Mouse (Mus musculus) neural tube, embryonic 13.5 days (tissue): ENCODE data around the gene Mast4. TPM values are rescaled to one million over a fixed set of nuclear protein-coding genes. Genes with fewer than 3 reads are reported as not detected.

Source experiments
- ATAC-seq: fragments of 200-750 bp; cut with Nextera tagmentation; 2 replicates; pipeline ENCODE4 v1.8.0; 2017; ENCODE audit warnings: low read depth, mild to moderate bottlenecking, moderate TSS enrichment, moderate library complexity
- H3K27ac ChIP-seq: fragments of 300-500 bp; sonication (generic); replicated peaks from 2 replicates; pipeline ENCODE4 v1.5.1; 2015; ENCODE audit warnings: moderate library complexity, mild to moderate bottlenecking, inconsistent platforms
- H3K27me3 ChIP-seq: fragments of 300-500 bp; sonication (generic); 2 replicates; pipeline ENCODE4 v1.6.1; 2015; ENCODE audit warnings: mild to moderate bottlenecking, inconsistent platforms
- H3K36me3 ChIP-seq: fragments of 300-500 bp; sonication (generic); 2 replicates; pipeline ENCODE4 v1.6.1; 2015; ENCODE audit warnings: mild to moderate bottlenecking, inconsistent platforms
- H3K4me1 ChIP-seq: fragments of 300-500 bp; sonication (generic); replicated peaks from 2 replicates; pipeline ENCODE4 v1.6.1; 2015; ENCODE audit warnings: inconsistent platforms
- H3K4me2 ChIP-seq: fragments of 300-500 bp; sonication (generic); 2 replicates; pipeline ENCODE4 v1.6.1; 2015; ENCODE audit warnings: inconsistent platforms, mild to moderate bottlenecking, moderate library complexity
- H3K4me3 ChIP-seq: fragments of 300-500 bp; sonication (generic); 2 replicates; pipeline ENCODE4 v1.5.1; 2015; ENCODE audit warnings: mild to moderate bottlenecking, inconsistent platforms
- H3K9ac ChIP-seq: fragments of 300-500 bp; sonication (generic); 2 replicates; pipeline ENCODE4 v1.6.1; 2015; ENCODE audit warnings: moderate library complexity, mild to moderate bottlenecking, inconsistent platforms
- H3K9me3 ChIP-seq: fragments of 300-500 bp; sonication (generic); 2 replicates; pipeline ENCODE4 v1.6.1; 2016; ENCODE audit warnings: inconsistent platforms
- WGBS: fragments of 180-500 bp; shearing (Covaris S2); methylation state at CpG from one replicate; pipeline ENCODE4 v1.1.7; 2015; 5-methylcytosine and 5-hydroxymethylcytosine counted together
- polyA plus RNA-seq: library from polyadenylated mRNA; unstranded; fragments of >200 nt; fragmentation: Nextera tagmentation; extraction: Ambion mirVana; gene quantifications from 2 replicates; pipeline ENCODE4 v1.2.1, GENCODE M21; 2015

Mast4 gene
- polyA plus RNA-seq, 1 experiment from 2014 or later, result 19.5 TPM

- H3K27me3 ChIP-seq, result no peaks in the 10 kb centered on the region
- H3K36me3 ChIP-seq, result no peaks in the 10 kb centered on the region
- H3K27ac ChIP-seq, result no peak overlapping the region
- no peak overlapping the region for H3K4me2 ChIP-seq
- no peak overlapping the region for H3K4me3 ChIP-seq
- no peak overlapping the region for H3K9ac ChIP-seq
- no peaks in the 10 kb centered on the region for H3K9me3 ChIP-seq
- ATAC-seq, result no peak
- H3K4me1 ChIP-seq, result peaks cover under 1% of the 10 kb centered on the region; the same call in 1 of the 2 replicates
- WGBS, result 72% methylated on average over 8 of the region's 8 CpGs
Measured at GRCm38 (mm10) chr13:102888211-102888610, 446.1 kb downstream of the Mast4 start.

- no peaks in the 10 kb centered on the region for H3K36me3 ChIP-seq
- no peak overlapping the region for H3K9ac ChIP-seq
- H3K27ac ChIP-seq, result no peak overlapping the region
- H3K4me3 ChIP-seq, result no peak overlapping the region
- WGBS, result 95% methylated on average over 13 of the region's 13 CpGs
- no peaks in the 10 kb centered on the region for H3K27me3 ChIP-seq
- H3K4me2 ChIP-seq, result no peak overlapping the region
- ATAC-seq, result no peak
- H3K4me1 ChIP-seq, result no peaks in the 10 kb centered on the region
- no peaks in the 10 kb centered on the region for H3K9me3 ChIP-seq
Measured at GRCm38 (mm10) chr13:102887534-102887933, 446.8 kb downstream of the Mast4 start.

- 73% methylated on average over 8 of the region's 8 CpGs for WGBS
- H3K36me3 ChIP-seq, result no peaks in the 10 kb centered on the region
- no peaks in the 10 kb centered on the region for H3K4me1 ChIP-seq
- no peak overlapping the region for H3K9ac ChIP-seq
- no peak for ATAC-seq
- no peaks in the 10 kb centered on the region for H3K27me3 ChIP-seq
- no peak overlapping the region for H3K4me2 ChIP-seq
- H3K27ac ChIP-seq, result no peak overlapping the region
- no peaks in the 10 kb centered on the region for H3K9me3 ChIP-seq
- H3K4me3 ChIP-seq, result no peak overlapping the region
Measured at GRCm38 (mm10) chr13:102886788-102887187, 447.5 kb downstream of the Mast4 start.

- Histone ChIP-seq H3K4me1 (no peaks in the 10 kb centered on the region), H3K4me2 (no peak overlapping the region), H3K9me3 (no peaks in the 10 kb centered on the region), H3K9ac (no peak overlapping the region), H3K36me3 (no peaks in the 10 kb centered on the region), H3K27me3 (no peaks in the 10 kb centered on the region), H3K4me3 (no peak overlapping the region), H3K27ac (no peak overlapping the region)
- no peak for ATAC-seq
- 81% methylated on average over 4 of the region's 4 CpGs for WGBS
Measured at GRCm38 (mm10) chr13:102886147-102886546, 448.1 kb downstream of the Mast4 start.

GRCm38 (mm10) chr13:102880381-102881076 is 453.8 kb downstream of the Mast4 start:
- Histone ChIP-seq H3K4me1 (peaks cover 9% of the 10 kb centered on the region), H3K4me2 (no peak overlapping the region), H3K36me3 (no peaks in the 10 kb centered on the region), H3K9me3 (no peaks in the 10 kb centered on the region), H3K9ac (no peak overlapping the region), H3K4me3 (no peak overlapping the region), H3K27me3 (no peaks in the 10 kb centered on the region), H3K27ac (no peak overlapping the region)
- no peak for ATAC-seq
- 89% methylated on average over 7 of the region's 7 CpGs for WGBS

- WGBS, result 76% methylated on average over 6 of the region's 6 CpGs
- ATAC-seq, result no peak
Measured at GRCm38 (mm10) chr13:102878631-102879030, 455.7 kb downstream of the Mast4 start.

GRCm38 (mm10) chr13:102877766-102878325 is 456.5 kb downstream of the Mast4 start:
- peaks cover 33% of the 10 kb centered on the region for H3K4me1 ChIP-seq
- H3K9ac ChIP-seq, result no peak overlapping the region
- no peaks in the 10 kb centered on the region for H3K9me3 ChIP-seq
- H3K36me3 ChIP-seq, result no peaks in the 10 kb centered on the region
- no peak for ATAC-seq
- H3K27ac ChIP-seq, result no peak overlapping the region
- no peak overlapping the region for H3K4me2 ChIP-seq
- no peak overlapping the region for H3K4me3 ChIP-seq
- no peaks in the 10 kb centered on the region for H3K27me3 ChIP-seq
- 83% methylated on average over 12 of the region's 12 CpGs for WGBS

More at GRCm38 (mm10) chr13:102878631-102879030, 455.7 kb downstream of the Mast4 start:
- Histone ChIP-seq H3K9me3 (no peaks in the 10 kb centered on the region), H3K27ac (no peak overlapping the region), H3K27me3 (no peaks in the 10 kb centered on the region), H3K4me1 (peaks cover 28% of the 10 kb centered on the region), H3K36me3 (no peaks in the 10 kb centered on the region), H3K4me2 (no peak overlapping the region), H3K4me3 (no peak overlapping the region), H3K9ac (no peak overlapping the region)

- H3K36me3 ChIP-seq, result no peaks in the 10 kb centered on the region
- no peaks in the 10 kb centered on the region for H3K9me3 ChIP-seq
- no peak overlapping the region for H3K4me2 ChIP-seq
- no peak overlapping the region for H3K9ac ChIP-seq
- no peaks in the 10 kb centered on the region for H3K27me3 ChIP-seq
- no peak overlapping the region for H3K4me3 ChIP-seq
- WGBS, result 85% methylated on average over 8 of the region's 8 CpGs
- peaks cover 33% of the 10 kb centered on the region for H3K4me1 ChIP-seq
- H3K27ac ChIP-seq, result no peak overlapping the region
- ATAC-seq, result no peak
Measured at GRCm38 (mm10) chr13:102877154-102877553, 457.1 kb downstream of the Mast4 start.

GRCm38 (mm10) chr13:102875520-102875919 is 458.8 kb downstream of the Mast4 start:
- Histone ChIP-seq H3K4me1 (peaks cover 33% of the 10 kb centered on the region), H3K36me3 (no peaks in the 10 kb centered on the region), H3K27me3 (no peaks in the 10 kb centered on the region), H3K9ac (0 out of 2 replicates have a peak overlapping the region, but pooled peaks have one; percentile 6), H3K4me2 (no peak overlapping the region), H3K27ac (no peak overlapping the region), H3K9me3 (no peaks in the 10 kb centered on the region), H3K4me3 (no peak overlapping the region)
- WGBS, result 31% methylated on average over 8 of the region's 8 CpGs
- ATAC-seq, result no peak

- no peaks in the 10 kb centered on the region for H3K36me3 ChIP-seq
- no peak overlapping the region for H3K9ac ChIP-seq
- no peak overlapping the region for H3K4me2 ChIP-seq
- H3K4me1 ChIP-seq, result peaks cover 33% of the 10 kb centered on the region
- no peak for ATAC-seq
- no peak overlapping the region for H3K27ac ChIP-seq
- 47% methylated on average over 3 of the region's 3 CpGs for WGBS
- H3K9me3 ChIP-seq, result no peaks in the 10 kb centered on the region
- H3K27me3 ChIP-seq, result no peaks in the 10 kb centered on the region
- no peak overlapping the region for H3K4me3 ChIP-seq
Measured at GRCm38 (mm10) chr13:102875144-102875476, 459.2 kb downstream of the Mast4 start.

GRCm38 (mm10) chr13:102874465-102875143 is 459.7 kb downstream of the Mast4 start:
- Histone ChIP-seq H3K9ac (no peak overlapping the region), H3K9me3 (no peaks in the 10 kb centered on the region), H3K4me1 (peaks cover 33% of the 10 kb centered on the region), H3K4me3 (no peak overlapping the region), H3K36me3 (no peaks in the 10 kb centered on the region), H3K27me3 (no peaks in the 10 kb centered on the region), H3K27ac (peak overlapping the region; percentile 55), H3K4me2 (no peak overlapping the region)
- ATAC-seq, result peak; percentile 69; the same call in 1 of the 2 replicates
- 42% methylated on average over 14 of the region's 14 CpGs for WGBS

- no peak overlapping the region for H3K9ac ChIP-seq
- no peaks in the 10 kb centered on the region for H3K27me3 ChIP-seq
- H3K4me2 ChIP-seq, result no peak overlapping the region
- no peaks in the 10 kb centered on the region for H3K36me3 ChIP-seq
- no peak overlapping the region for H3K4me3 ChIP-seq
- peaks cover 33% of the 10 kb centered on the region for H3K4me1 ChIP-seq
- no peak overlapping the region for H3K27ac ChIP-seq
- no peak for ATAC-seq
- peaks cover 3% of the 10 kb centered on the region; the same call in 1 of the 2 replicates for H3K9me3 ChIP-seq
- 94% methylated on average over 5 of the region's 5 CpGs for WGBS
Measured at GRCm38 (mm10) chr13:102873412-102874016, 460.8 kb downstream of the Mast4 start.
